18 mouse cellular contexts compared by ENCODE assay signal in genomic region chr7:87321571-87321970, GRCm38 (mm10).
"Had no signal": no experiment of that assay in that cellular context is flagged by ENCODE, and none has a peak within 500 bp of the region (broad histone marks: within the 10 kb centered on the region; RNA-seq: fewer than 3 reads in every experiment).

No protein-coding gene starts in this region.

- DNase-seq: kidney, adult 8-10 months; kidney, postnatal 10 days; kidney, postnatal 36 days; layer of hippocampus, postnatal 36 days; liver; liver, embryonic 13.5 days; lung, adult 2 months; lung, postnatal 14 days; lung, postnatal 4 days; midbrain, embryonic 14.5 days; thymus, adult 18-20 months; thymus, postnatal 14 days; thymus, postnatal 4 days had no signal

- H3K4me1 ChIP-seq: kidney, embryonic 15.5 days; limb, embryonic 10.5 days; limb, embryonic 13.5 days; liver, embryonic 13.5 days had no signal

- H3K27ac ChIP-seq: kidney, embryonic 15.5 days; left cerebral cortex, adult 2 months; limb, embryonic 10.5 days; limb, embryonic 13.5 days; liver, embryonic 13.5 days had no signal

- H3K4me3 ChIP-seq: kidney, embryonic 15.5 days; left cerebral cortex, adult 2 months; limb, embryonic 10.5 days; limb, embryonic 13.5 days; liver, embryonic 13.5 days had no signal

- H3K9ac ChIP-seq: kidney, embryonic 15.5 days; limb, embryonic 13.5 days; liver, embryonic 13.5 days had no signal

- H3K4me2 ChIP-seq: kidney, embryonic 15.5 days; limb, embryonic 13.5 days; liver, embryonic 13.5 days; midbrain, embryonic 11.5 days had no signal

- H3K36me3 ChIP-seq: kidney, embryonic 15.5 days; limb, embryonic 10.5 days; limb, embryonic 13.5 days; liver, embryonic 13.5 days had no signal

- H3K9me3 ChIP-seq: kidney, embryonic 15.5 days; limb, embryonic 10.5 days; limb, embryonic 13.5 days; liver, embryonic 13.5 days had no signal

- H3K27me3 ChIP-seq: kidney, embryonic 15.5 days; limb, embryonic 13.5 days; liver, embryonic 13.5 days had no signal
